Mouse (Mus musculus) CH12.LX (cell line): Measurements from ENCODE around the gene Rtbdn.

Source experiments
- JUND ChIP-seq: conservative IDR thresholded peaks from 2 replicates; pipeline ENCODE4 v1.6.1; 2011; ENCODE audit warnings: low read depth, low read length, improper control_type of control experiment
- MXI1 ChIP-seq: IDR thresholded peaks from 2 replicates; pipeline ENCODE4 v1.6.1; 2011; ENCODE audit warnings: mild to moderate bottlenecking, low read depth, low read length, improper control_type of control experiment

DNA sequence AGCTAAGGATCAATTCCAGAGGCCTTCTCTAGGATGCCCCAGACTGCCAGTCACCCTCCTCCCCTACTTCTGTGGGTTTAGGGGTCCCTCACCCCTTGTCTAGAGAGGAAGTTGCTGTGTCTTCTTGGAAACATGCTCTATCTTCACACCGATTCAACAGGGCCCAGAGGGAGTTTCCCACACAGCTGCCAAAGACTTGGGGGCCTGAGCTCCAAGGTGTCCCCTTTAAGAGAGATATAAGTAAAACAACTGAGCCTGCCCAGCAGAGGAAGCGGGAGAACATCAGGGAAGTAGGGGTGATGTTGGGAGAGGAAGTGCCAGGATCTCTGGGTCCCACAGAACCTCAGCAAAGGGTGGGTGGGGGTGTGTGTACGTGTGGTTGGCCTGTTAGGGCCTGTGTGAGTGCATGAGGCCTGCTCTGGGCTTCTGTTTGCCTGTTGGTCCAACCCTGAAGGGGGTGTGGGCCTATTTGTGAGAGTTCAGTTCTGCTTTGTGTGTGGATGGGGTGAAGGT lies 35.8 kb downstream of the Rtbdn start:
- TF ChIP-seq JUND (no peak), MXI1 (peak; percentile 67; the same call in 1 of the 2 replicates)
